Mouse (Mus musculus): ENCODE results near the gene Nktr. TPM values are rescaled to one million over a fixed set of nuclear protein-coding genes. Genes with fewer than 3 reads are reported as not detected.

Nktr gene
- polyA plus RNA-seq (2012; rRNA removed), result 36.6 and 38.7 TPM in 2 replicates

GRCm38 (mm10) chr9:121718792-121719318 lies at the start of gene Nktr:
Gene Nktr, plus strand, starts transcription at chr9:121719169.
- Histone ChIP-seq H3K4me1 (ENCODE audit: control insufficient read depth, insufficient read depth, insufficient read length) (no peaks in the 10 kb centered on the region; the same call in 1 of the 2 replicates), H3K27me3 (ENCODE audit: control insufficient read depth, insufficient read depth, low read length) (no peaks in the 10 kb centered on the region), H3K4me3 (ENCODE audit: extremely low read depth, insufficient read depth, insufficient read length) (peak within 1 kb of the TSS; percentile 83), H3K27ac (ENCODE audit: insufficient read depth, low read length) (peak within 1 kb of the TSS; percentile 90), H3K36me3 (ENCODE audit: control insufficient read depth, insufficient read depth, low read length) (no peaks in the 10 kb centered on the region; the same call in 1 of the 2 replicates)
- under 1% methylated on average over 57 of the region's 61 CpGs for WGBS
- DNase-seq (ENCODE audit: low read depth in 1 of 2, low spot score in 2 of 2), result peak; percentile 96 to 97
- TF ChIP-seq POLR2A (IDR thresholded peaks at IDR 0.05; ENCODE audit: low read depth, low read length), result peak; percentile 55
- 0 out of 2 replicates have a peak, but pooled peaks have one; percentile 5 for TF ChIP-seq CTCF (IDR thresholded peaks at IDR 0.05; ENCODE audit: extremely low read depth, insufficient read depth, insufficient read length, insufficient replicate concordance)

- Histone ChIP-seq H3K4me3 (ENCODE audit: extremely low read depth, insufficient read depth, insufficient read length) (peak overlapping the region; percentile 41), H3K27me3 (ENCODE audit: control insufficient read depth, insufficient read depth, low read length) (no peaks in the 10 kb centered on the region), H3K4me1 (ENCODE audit: control insufficient read depth, insufficient read depth, insufficient read length) (peaks cover 15% of the 10 kb centered on the region), H3K36me3 (ENCODE audit: control insufficient read depth, insufficient read depth, low read length) (no peaks in the 10 kb centered on the region), H3K27ac (ENCODE audit: insufficient read depth, low read length) (no peak overlapping the region)
- TF ChIP-seq CTCF (IDR thresholded peaks at IDR 0.05; ENCODE audit: extremely low read depth, insufficient read depth, insufficient read length, insufficient replicate concordance) (peak; percentile 84; the same call in 1 of the 2 replicates), POLR2A (IDR thresholded peaks at IDR 0.05; ENCODE audit: low read depth, low read length) (no peak)
- peak in 1 of 2 experiments; percentile 64 for DNase-seq (ENCODE audit: low read depth in 1 of 2, low spot score in 2 of 2)
- WGBS, result 1% methylated on average over 28 of the region's 28 CpGs
Observed at GRCm38 (mm10) chr9:121669348-121669791, 49.6 kb upstream of the Nktr start.

- peaks cover 21% of the 10 kb centered on the region for H3K4me1 ChIP-seq (ENCODE audit: control insufficient read depth, insufficient read depth, insufficient read length)
- no peaks in the 10 kb centered on the region for H3K36me3 ChIP-seq (ENCODE audit: control insufficient read depth, insufficient read depth, low read length)
- DNase-seq (ENCODE audit: low read depth in 1 of 2, low spot score in 2 of 2), result peak in 1 of 2 experiments; percentile 36
- TF ChIP-seq CTCF (IDR thresholded peaks at IDR 0.05; ENCODE audit: extremely low read depth, insufficient read depth, insufficient read length, insufficient replicate concordance) (peak; percentile 36; the same call in 1 of the 2 replicates), POLR2A (IDR thresholded peaks at IDR 0.05; ENCODE audit: low read depth, low read length) (no peak)
- 41% methylated on average over 7 of the region's 7 CpGs for WGBS
- no peak overlapping the region for H3K27ac ChIP-seq (ENCODE audit: insufficient read depth, low read length)
- H3K4me3 ChIP-seq (ENCODE audit: extremely low read depth, insufficient read depth, insufficient read length), result no peak overlapping the region
- H3K27me3 ChIP-seq (ENCODE audit: control insufficient read depth, insufficient read depth, low read length), result no peaks in the 10 kb centered on the region
Observed at GRCm38 (mm10) chr9:121671300-121671699, 47.7 kb upstream of the Nktr start.

DNA sequence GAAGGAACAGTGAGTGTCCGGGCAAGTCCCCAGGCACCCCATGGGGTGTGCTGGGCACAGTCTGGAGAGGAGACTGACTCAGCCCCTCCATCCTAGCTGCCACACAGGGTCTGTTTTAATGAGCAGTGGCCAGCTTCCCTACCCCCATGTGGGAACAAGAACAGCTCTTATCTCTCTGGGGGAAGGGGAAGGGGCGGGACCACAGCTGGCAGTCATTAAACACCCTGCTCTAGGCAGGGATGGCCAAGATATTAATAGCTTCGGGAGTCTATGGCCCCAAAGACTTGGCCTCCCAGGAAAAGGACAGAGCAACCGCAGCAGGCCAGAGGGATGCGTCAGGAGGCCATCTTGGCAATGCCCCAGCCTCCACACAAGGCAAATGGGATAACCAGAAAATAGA lies 46.7 kb upstream of the Nktr start:
- WGBS, result 53% methylated on average over 5 of the region's 5 CpGs
- Histone ChIP-seq H3K36me3 (ENCODE audit: control insufficient read depth, insufficient read depth, low read length) (no peaks in the 10 kb centered on the region), H3K27me3 (ENCODE audit: control insufficient read depth, insufficient read depth, low read length) (no peaks in the 10 kb centered on the region), H3K27ac (ENCODE audit: insufficient read depth, low read length) (no peak overlapping the region), H3K4me1 (ENCODE audit: control insufficient read depth, insufficient read depth, insufficient read length) (peaks cover 31% of the 10 kb centered on the region), H3K4me3 (ENCODE audit: extremely low read depth, insufficient read depth, insufficient read length) (no peak overlapping the region)
- DNase-seq (ENCODE audit: low read depth in 1 of 2, low spot score in 2 of 2), result no peak
- TF ChIP-seq CTCF (IDR thresholded peaks at IDR 0.05; ENCODE audit: extremely low read depth, insufficient read depth, insufficient read length, insufficient replicate concordance), result no peak

DNA sequence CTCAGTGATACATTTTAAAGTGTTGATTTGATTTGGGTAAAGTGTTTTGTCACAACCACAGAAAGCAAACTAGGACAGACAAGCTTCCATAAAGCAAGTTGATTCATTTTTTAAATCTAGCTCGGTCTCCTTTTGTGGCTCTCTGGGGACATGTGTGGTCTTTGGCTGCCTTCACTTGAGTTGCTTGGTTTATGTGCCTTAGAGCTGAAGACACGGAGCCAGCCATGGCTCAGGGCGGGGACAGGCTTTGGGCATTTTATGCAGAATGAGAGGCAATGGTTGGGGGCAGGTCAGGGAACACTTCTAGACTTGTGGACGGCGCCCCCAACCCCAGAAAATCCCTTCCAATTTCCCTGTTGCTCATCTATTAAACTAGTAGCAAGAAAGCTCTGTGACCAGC lies 45.3 kb upstream of the Nktr start:
- Histone ChIP-seq H3K27me3 (ENCODE audit: control insufficient read depth, insufficient read depth, low read length) (no peaks in the 10 kb centered on the region), H3K4me3 (ENCODE audit: extremely low read depth, insufficient read depth, insufficient read length) (no peak overlapping the region), H3K27ac (ENCODE audit: insufficient read depth, low read length) (peak overlapping the region; percentile 26; the same call in 1 of the 2 replicates), H3K36me3 (ENCODE audit: control insufficient read depth, insufficient read depth, low read length) (no peaks in the 10 kb centered on the region), H3K4me1 (ENCODE audit: control insufficient read depth, insufficient read depth, insufficient read length) (peaks cover 40% of the 10 kb centered on the region)
- TF ChIP-seq CTCF (IDR thresholded peaks at IDR 0.05; ENCODE audit: extremely low read depth, insufficient read depth, insufficient read length, insufficient replicate concordance) (no peak), POLR2A (IDR thresholded peaks at IDR 0.05; ENCODE audit: low read depth, low read length) (no peak)
- no peak for DNase-seq (ENCODE audit: low read depth in 1 of 2, low spot score in 2 of 2)
- WGBS, result 44% methylated on average over 5 of the region's 5 CpGs

- peak; percentile 77 to 92 for DNase-seq (ENCODE audit: low read depth in 1 of 2, low spot score in 2 of 2)
- Histone ChIP-seq H3K27ac (ENCODE audit: insufficient read depth, low read length) (peak overlapping the region; percentile 84), H3K4me3 (ENCODE audit: extremely low read depth, insufficient read depth, insufficient read length) (peak overlapping the region; percentile 55), H3K27me3 (ENCODE audit: control insufficient read depth, insufficient read depth, low read length) (no peaks in the 10 kb centered on the region), H3K36me3 (ENCODE audit: control insufficient read depth, insufficient read depth, low read length) (no peaks in the 10 kb centered on the region), H3K4me1 (ENCODE audit: control insufficient read depth, insufficient read depth, insufficient read length) (peaks cover 41% of the 10 kb centered on the region; the same call in 1 of the 2 replicates)
- WGBS, result 12% methylated on average over 9 of the region's 9 CpGs
- no peak for TF ChIP-seq CTCF (IDR thresholded peaks at IDR 0.05; ENCODE audit: extremely low read depth, insufficient read depth, insufficient read length, insufficient replicate concordance)
- peak; percentile 51; the same call in 1 of the 2 replicates for TF ChIP-seq POLR2A (IDR thresholded peaks at IDR 0.05; ENCODE audit: low read depth, low read length)
Observed at GRCm38 (mm10) chr9:121675011-121675410, 44.0 kb upstream of the Nktr start.

- H3K27me3 ChIP-seq (ENCODE audit: control insufficient read depth, insufficient read depth, low read length), result no peaks in the 10 kb centered on the region
- no peak for DNase-seq (ENCODE audit: low read depth in 1 of 2, low spot score in 2 of 2)
- H3K27ac ChIP-seq (ENCODE audit: insufficient read depth, low read length), result peak overlapping the region; percentile 84
- peak overlapping the region; percentile 55 for H3K4me3 ChIP-seq (ENCODE audit: extremely low read depth, insufficient read depth, insufficient read length)
- 31% methylated on average over 2 of the region's 2 CpGs for WGBS
- H3K36me3 ChIP-seq (ENCODE audit: control insufficient read depth, insufficient read depth, low read length), result no peaks in the 10 kb centered on the region
- peaks cover 41% of the 10 kb centered on the region; the same call in 1 of the 2 replicates for H3K4me1 ChIP-seq (ENCODE audit: control insufficient read depth, insufficient read depth, insufficient read length)
- no peak for TF ChIP-seq CTCF (IDR thresholded peaks at IDR 0.05; ENCODE audit: extremely low read depth, insufficient read depth, insufficient read length, insufficient replicate concordance)
- TF ChIP-seq POLR2A (IDR thresholded peaks at IDR 0.05; ENCODE audit: low read depth, low read length), result no peak
Observed at GRCm38 (mm10) chr9:121675556-121675955, 43.4 kb upstream of the Nktr start.
